Mouse (Mus musculus) lung, adult 10 weeks (tissue): ENCODE measurements around the gene Pgr. TPM values are rescaled to one million over a fixed set of nuclear protein-coding genes. Genes with fewer than 3 reads are reported as not detected.

ENCODE experiments used
- polyA plus RNA-seq: library from polyadenylated mRNA; stranded (reverse); fragments of 350-450 nt; fragmentation: Illumina TruSeq; extraction: RNeasy Lipid Tissue Mini Kit (QIAGEN cat#74804); gene quantifications from one replicate; pipeline ENCODE4 v1.2.3, GENCODE M21; 2014; ENCODE audit warnings: low read depth, low replicate concordance; ENCODE audit not compliant: insufficient read depth

The Pgr gene
- polyA plus RNA-seq = 0.19 TPM

GRCm38 (mm10) chr9:8899616-8900202, at the start of gene Pgr:
Pgr (plus strand) TSS chr9:8899833.

GRCm38 (mm10) chr9:8971491-8971890, 71.9 kb downstream of the Pgr start, which contains the start of gene Gm16485:
Gm16485 (plus strand) TSS chr9:8971791.

Other genes with a start within 250 kb of the Pgr start
- 0.17 TPM for gene Gm16485, start 72.0 kb downstream of the Pgr start, polyA plus RNA-seq